Mouse (Mus musculus): ENCODE measurements at regions not wholly inside any gene's neighbourhood (a gene's known extent, or its start where the extent isn't known, plus 50 kb on each side); places are given as distances from the start of the nearest gene placed in this dataset.

GRCm38 (mm10) chr10:38907835-38908234 lies 57.5 kb upstream of the Lama4 start:
- TF ChIP-seq CTCF (IDR thresholded peaks at IDR 0.05; ENCODE audit: low read depth) (no peak), EP300 (IDR thresholded peaks at IDR 0.05; ENCODE audit: low read depth) (no peak)
